Mouse (Mus musculus) Patski (cell line): ENCODE measurements at regions not wholly inside any gene's neighbourhood (a gene's known extent, or its start where the extent isn't known, plus 50 kb on each side); places are given as distances from the start of the nearest gene placed in this dataset.

Experiments
- ATAC-seq: fragments of 100-300 bp; one replicate; pipeline ENCODE4 v1.8.0; 2021
- CTCF ChIA-PET: fragments of 350-600 bp; sonication (Branson Sonifier 250); formaldehyde crosslinking; loops from one replicate; lab custom pipeline; 2022; ENCODE audit warnings: inconsistent platforms; lab: Charles Lee
- POLR2A ChIA-PET: fragments of 350-600 bp; sonication (Branson Sonifier 250); formaldehyde crosslinking; loops from one replicate; lab custom pipeline; 2022; ENCODE audit warnings: antibody characterized with exemption, inconsistent platforms; lab: Charles Lee
- DNase-seq: peaks from one replicate; pipeline ENCODE4 v3.0.0-alpha.2; 2011; ENCODE audit warnings: low read depth, low spot score
- H3K27me3 ChIP-seq: fragments of 371-371 bp; one replicate; pipeline ENCODE4 v1.5.1; 2021
- CTCF ChIP-seq: fragments of 100-300 bp; IDR thresholded peaks from one replicate; pipeline ENCODE4 v1.5.1; 2021
- in situ Hi-C: fragments of 300-500 bp; cut with MboI; formaldehyde crosslinking; loops from 3 replicates; pipeline ENCODE4 v1.11.1; 2018; ENCODE audit warnings: low pct_unique_long_range_greater_than_20kb, mixed read lengths

GRCm38 (mm10) chr4:109610222-109610621 lies 56.8 kb downstream of the Cdkn2c start:
- DNase-seq (no peak), ATAC-seq (no peak)
- ChIA-PET POLR2A (interaction anchor here (1.0 kb wide), 1 partner anchor 9 kb away, joined by 3 read pairs; no protein-coding TSS in a partner anchor), CTCF (interaction anchor here (0.9 kb wide), 1 partner anchor 32 kb away, joined by 3 read pairs; no protein-coding TSS in a partner anchor)
- TF ChIP-seq CTCF = no peak
- in situ Hi-C loops = no loop called here
- H3K27me3 ChIP-seq = no peaks in the 10 kb centered on the region

GRCm38 (mm10) chr4:109609770-109610169 lies 57.2 kb downstream of the Cdkn2c start:
- ChIA-PET CTCF (interaction anchor here (0.9 to 1.4 kb wide), 3 partner anchors 11 to 33 kb away, joined by 3 to 5 read pairs (median 3); no protein-coding TSS in a partner anchor), POLR2A (interaction anchor here (1.0 kb wide), 1 partner anchor 8 kb away, joined by 3 read pairs; no protein-coding TSS in a partner anchor)
- ATAC-seq (no peak), DNase-seq (no peak)
- no peak for TF ChIP-seq CTCF
- in situ Hi-C loops = no loop called here
- H3K27me3 ChIP-seq = no peaks in the 10 kb centered on the region

DNA sequence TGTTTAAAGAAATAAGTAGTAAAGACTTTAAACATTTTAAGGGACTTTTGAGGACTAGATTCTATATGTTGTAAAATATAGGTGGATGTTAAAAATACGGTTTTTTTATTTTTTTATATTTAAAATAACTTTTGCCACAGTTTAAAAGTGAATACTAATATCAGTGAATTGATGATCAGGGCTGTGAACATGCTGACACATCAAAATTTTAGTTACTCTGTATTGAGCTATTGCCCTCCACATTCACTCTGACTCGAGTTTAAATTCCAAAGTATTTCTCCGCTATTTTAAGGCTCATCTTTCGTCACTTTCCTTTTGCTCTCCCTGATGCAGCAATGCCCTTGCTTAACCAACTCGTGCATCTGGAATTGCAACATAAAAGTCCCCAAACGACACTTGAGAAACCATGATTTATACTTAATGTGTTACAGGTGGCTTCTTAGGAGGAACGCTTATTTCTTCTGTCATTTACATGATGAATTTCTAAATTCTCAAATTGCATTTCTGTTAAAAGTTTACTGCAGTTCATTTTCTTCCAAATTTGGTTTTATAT lies 58.7 kb upstream of the 4930522H14Rik start:
- CTCF ChIA-PET = no interaction called here
- no peak for TF ChIP-seq CTCF
- in situ Hi-C loops = loop anchor here (10.0 kb wide), 1 partner anchor 45 kb away; no protein-coding TSS in a partner anchor
- DNase-seq (no peak), ATAC-seq (no peak)
- H3K27me3 ChIP-seq = no peaks in the 10 kb centered on the region
- POLR2A ChIA-PET = no interaction called here

DNA sequence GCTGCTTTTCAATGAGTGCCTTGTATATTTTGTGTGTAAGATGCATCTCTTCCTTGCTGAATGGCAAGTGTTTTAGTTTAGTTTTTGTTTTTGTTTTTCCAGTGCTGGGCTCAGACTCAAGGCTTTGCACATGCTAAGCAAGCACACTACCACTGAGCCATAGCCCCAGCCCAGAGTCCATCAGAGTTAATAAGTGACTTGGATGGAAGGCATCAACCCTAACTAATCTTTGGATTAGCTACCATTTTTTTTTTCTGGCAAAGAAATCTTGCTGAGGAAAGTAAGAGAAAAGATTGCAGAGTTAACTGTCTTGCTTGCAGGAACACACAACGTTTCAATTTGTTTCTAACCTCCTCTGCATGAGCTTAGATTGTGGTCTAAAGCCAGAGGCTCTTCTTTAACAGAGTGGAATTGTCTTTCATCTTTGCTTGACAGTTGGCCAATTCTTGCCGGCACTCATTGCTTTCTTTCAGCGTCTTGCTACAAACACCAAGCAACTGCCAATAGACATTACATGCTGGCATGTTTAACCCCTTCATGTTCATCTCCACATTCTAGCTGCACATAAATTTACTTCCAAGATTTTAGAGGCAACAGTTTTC lies 52.2 kb upstream of the 4930522H14Rik start:
- CTCF ChIA-PET = interaction anchor here (1.1 to 1.7 kb wide), 3 partner anchors 12 to 148 kb away, joined by 3 to 4 read pairs (median 3); no protein-coding TSS in a partner anchor
- in situ Hi-C loops = loop anchor here (10.0 kb wide), 1 partner anchor 52 kb away; no protein-coding TSS in a partner anchor
- ATAC-seq (peak; percentile 62), DNase-seq (peak; percentile 64)
- POLR2A ChIA-PET = interaction anchor here (0.9 kb wide), 1 partner anchor 81 kb away, joined by 3 read pairs; no protein-coding TSS in a partner anchor
- TF ChIP-seq CTCF = no peak
- no peaks in the 10 kb centered on the region for H3K27me3 ChIP-seq

GRCm38 (mm10) chr4:109582523-109582922 lies 51.4 kb upstream of the 4930522H14Rik start:
- CTCF ChIA-PET = interaction anchor here (1.1 to 1.7 kb wide), 3 partner anchors 13 to 148 kb away, joined by 3 to 4 read pairs (median 3); no protein-coding TSS in a partner anchor
- POLR2A ChIA-PET = no interaction called here
- ATAC-seq = no peak

More at GRCm38 (mm10) chr4:109582523-109582922, 51.4 kb upstream of the 4930522H14Rik start:
- no peak for TF ChIP-seq CTCF
- in situ Hi-C loops = loop anchor here (10.0 kb wide), 1 partner anchor 52 kb away; no protein-coding TSS in a partner anchor
- no peaks in the 10 kb centered on the region for H3K27me3 ChIP-seq
- no peak for DNase-seq
